ENCODE assay signal across 20 mouse cellular contexts in genomic region chr4:99192640-99193039, GRCm38 (mm10). TPM values are rescaled to one million over a fixed set of nuclear protein-coding genes. Genes with fewer than 3 reads are reported as not detected.
DNase-seq lines count a peak whose midpoint lies in the region; ATAC-seq and TF ChIP-seq lines count a peak whose summit lies in the region.
"Had no signal": no experiment of that assay in that cellular context is flagged by ENCODE, and none has a peak within 500 bp of the region (broad histone marks: within the 10 kb centered on the region; RNA-seq: fewer than 3 reads in every experiment).

No protein-coding gene starts in this region.

- no peak for ATAC-seq in hindbrain, embryonic 14.5 days (ENCODE audit: low FRiP score)
- no peak for ATAC-seq in hindbrain, embryonic 11.5 days (ENCODE audit: low FRiP score)
- no peak for ATAC-seq in lung, embryonic 15.5 days (ENCODE audit: borderline replicate concordance, extremely low read depth, low FRiP score, low TSS enrichment)
- ATAC-seq: CD4-positive, CD25-positive, alpha-beta regulatory T cell, adult 4 months; hindbrain, embryonic 16.5 days had no signal

- H3K27ac ChIP-seq in hindbrain, embryonic 14.5 days = no peak overlapping the region
- H3K27ac ChIP-seq in hindbrain, embryonic 11.5 days (ENCODE audit: low read depth, low read length) = no peak overlapping the region
- no peak overlapping the region for H3K27ac ChIP-seq in lung, embryonic 15.5 days
- H3K27ac ChIP-seq in MEL (ENCODE audit: control insufficient read depth, low read depth, low read length) = peak overlapping the region; percentile 59; the same call in 1 of the 2 replicates
- H3K27ac ChIP-seq: embryonic facial prominence, embryonic 13.5 days; forebrain, embryonic 12.5 days; heart, embryonic 13.5 days had no signal

- H3K27me3 ChIP-seq in hindbrain, embryonic 14.5 days (ENCODE audit: control insufficient read depth, insufficient read depth, low read length) = no peaks in the 10 kb centered on the region
- H3K27me3 ChIP-seq in hindbrain, embryonic 11.5 days (ENCODE audit: control insufficient read depth, insufficient read depth, low read length) = no peaks in the 10 kb centered on the region
- H3K27me3 ChIP-seq in lung, embryonic 15.5 days = no peaks in the 10 kb centered on the region
- no peaks in the 10 kb centered on the region for H3K27me3 ChIP-seq in MEL (ENCODE audit: control insufficient read depth in 1 of 2, insufficient read depth in 2 of 2, low read length in 2 of 2)
- H3K27me3 ChIP-seq: embryonic facial prominence, embryonic 13.5 days; forebrain, embryonic 12.5 days; heart, embryonic 13.5 days had no signal

- TF ChIP-seq CTCF in lung, adult 2 months (IDR thresholded peaks at IDR 0.05; ENCODE audit: insufficient read depth, low read length) = no peak
- no peak for TF ChIP-seq CTCF in MEL (IDR thresholded peaks at IDR 0.05 in 2 of 3, conservative IDR thresholded peaks at IDR 0.05 in 1 of 3; ENCODE audit: control insufficient read depth in 1 of 3, insufficient read depth in 1 of 3, low read depth in 2 of 3, low read length in 3 of 3, poor library complexity in 1 of 3, severe bottlenecking in 1 of 3)

- 0 out of 2 replicates have a peak, but pooled peaks cover 12% of the 10 kb centered on the region for H3K4me1 ChIP-seq in hindbrain, embryonic 14.5 days (replicated peaks; ENCODE audit: control insufficient read depth, insufficient read depth, low read length)
- H3K4me1 ChIP-seq in hindbrain, embryonic 11.5 days (replicated peaks; ENCODE audit: control insufficient read depth, insufficient read depth, low read length) = no peaks in the 10 kb centered on the region
- H3K4me1 ChIP-seq in lung, embryonic 15.5 days = peaks cover 14% of the 10 kb centered on the region
- no peaks in the 10 kb centered on the region; the same call in 1 of the 2 replicates for H3K4me1 ChIP-seq in lung, adult 2 months (ENCODE audit: control insufficient read depth, insufficient read depth, low read length)
- H3K4me1 ChIP-seq in MEL (ENCODE audit: control insufficient read depth in 1 of 2, insufficient read depth in 2 of 2, low read length in 2 of 2) = peaks cover 3 to 10% of the 10 kb centered on the region in 2 experiments
- H3K4me1 ChIP-seq: embryonic facial prominence, embryonic 13.5 days had no signal

- no peak overlapping the region for H3K4me3 ChIP-seq in hindbrain, embryonic 14.5 days (replicated peaks; ENCODE audit: low read length)
- H3K4me3 ChIP-seq in hindbrain, embryonic 11.5 days (ENCODE audit: low read depth, low read length) = no peak overlapping the region
- no peak overlapping the region for H3K4me3 ChIP-seq in lung, embryonic 15.5 days
- no peak overlapping the region for H3K4me3 ChIP-seq in lung, adult 2 months (replicated peaks; ENCODE audit: extremely low read depth, low read depth, low read length)
- H3K4me3 ChIP-seq in MEL (ENCODE audit: control insufficient read depth in 1 of 2, insufficient read depth in 1 of 2, low read depth in 2 of 2, low read length in 2 of 2) = peak overlapping the region in 1 of 2 experiments; percentile 86; a peak in 2 of 4 replicates

- no peaks in the 10 kb centered on the region for H3K36me3 ChIP-seq in hindbrain, embryonic 14.5 days (replicated peaks; ENCODE audit: control insufficient read depth, insufficient read depth)
- H3K36me3 ChIP-seq in hindbrain, embryonic 11.5 days (ENCODE audit: control insufficient read depth, insufficient read depth, low read length) = no peaks in the 10 kb centered on the region
- H3K36me3 ChIP-seq in lung, embryonic 15.5 days = no peaks in the 10 kb centered on the region
- H3K36me3 ChIP-seq in MEL (ENCODE audit: control insufficient read depth in 1 of 2, insufficient read depth in 2 of 2, low read length in 2 of 2) = peaks cover 0 to 22% of the 10 kb centered on the region in 2 experiments; a peak in 2 of 4 replicates
- H3K36me3 ChIP-seq: forebrain, embryonic 12.5 days; G1E; heart, embryonic 13.5 days had no signal

- H3K9me3 ChIP-seq in hindbrain, embryonic 14.5 days (ENCODE audit: control insufficient read depth, low read length) = no peaks in the 10 kb centered on the region
- H3K9me3 ChIP-seq in hindbrain, embryonic 11.5 days (ENCODE audit: control insufficient read depth, low read length) = no peaks in the 10 kb centered on the region
- H3K9me3 ChIP-seq in lung, embryonic 15.5 days = no peaks in the 10 kb centered on the region
- no peaks in the 10 kb centered on the region for H3K9me3 ChIP-seq in MEL (replicated peaks; ENCODE audit: insufficient read depth, low read length)
- H3K9me3 ChIP-seq: embryonic facial prominence, embryonic 13.5 days; forebrain, embryonic 12.5 days; heart, embryonic 13.5 days had no signal

- H3K79me2 ChIP-seq in MEL (ENCODE audit: control insufficient read depth, insufficient read depth, low read length, poor library complexity) = no peaks in the 10 kb centered on the region; the same call in 1 of the 2 replicates

- H3K4me2 ChIP-seq in hindbrain, embryonic 14.5 days (replicated peaks) = no peak overlapping the region; the same call in 1 of the 2 replicates
- no peak overlapping the region for H3K4me2 ChIP-seq in hindbrain, embryonic 11.5 days (replicated peaks; ENCODE audit: low read depth, low read length)
- no peak overlapping the region for H3K4me2 ChIP-seq in lung, embryonic 15.5 days

- H3K9ac ChIP-seq in hindbrain, embryonic 14.5 days = 0 out of 2 replicates have a peak overlapping the region, but pooled peaks have one; percentile 88
- H3K9ac ChIP-seq in hindbrain, embryonic 11.5 days (ENCODE audit: low read depth, low read length) = no peak overlapping the region
- 0 out of 2 replicates have a peak overlapping the region, but pooled peaks have one; percentile 72 for H3K9ac ChIP-seq in lung, embryonic 15.5 days
- no peak overlapping the region for H3K9ac ChIP-seq in MEL (ENCODE audit: control insufficient read depth, low read depth, low read length, poor library complexity, severe bottlenecking)
- H3K9ac ChIP-seq: embryonic facial prominence, embryonic 13.5 days; forebrain, embryonic 12.5 days had no signal

- no peak for TF ChIP-seq POLR2A in lung, adult 2 months (IDR thresholded peaks at IDR 0.05; ENCODE audit: borderline replicate concordance, extremely low read depth, low read depth, low read length)
- no peak for TF ChIP-seq POLR2A in MEL (IDR thresholded peaks at IDR 0.05; ENCODE audit: control insufficient read depth in 1 of 2, insufficient read depth in 1 of 2, low read depth in 1 of 2, low read length in 2 of 2, poor library complexity in 1 of 2)

- TF ChIP-seq RAD21 in MEL (IDR thresholded peaks at IDR 0.05; ENCODE audit: low read depth, low read length) = no peak

- TF ChIP-seq EP300 in MEL (IDR thresholded peaks at IDR 0.05; ENCODE audit: low read depth in 1 of 2, low read length in 2 of 2) = peak in 1 of 2 experiments; percentile 61; a peak in 2 of 4 replicates

- WGBS in hindbrain, embryonic 14.5 days = 90% methylated on average over 1 of the region's 1 CpGs
- WGBS in hindbrain, embryonic 11.5 days = 87% methylated on average over 1 of the region's 1 CpGs
- 63% methylated on average over 1 of the region's 1 CpGs for WGBS in lung, embryonic 15.5 days
- 54% methylated on average over 1 of the region's 1 CpGs for WGBS in lung, adult 2 months

- DNase-seq in hindbrain, embryonic 14.5 days (ENCODE audit: low spot score) = no peak
- DNase-seq in hindbrain, embryonic 11.5 days (ENCODE audit: low spot score) = no peak
- no peak for DNase-seq in lung, adult 2 months
- DNase-seq in 416B (ENCODE audit: low read depth) = peak; percentile 22
- DNase-seq in MEL (ENCODE audit: low read depth, low spot score) = peak; percentile 52
- no peak for DNase-seq in heart, adult 11 months
- DNase-seq in testis, postnatal 14 days (ENCODE audit: low spot score) = no peak
- DNase-seq: adrenal gland, postnatal 10 days; B cell, adult 2 months; cerebellum, adult 2 months; cerebellum, postnatal 25 days; gastrocnemius, postnatal 25 days; heart, postnatal 36 days had no signal

TF ChIP-seq in MEL, 35 proteins besides CTCF, POLR2A, EP300 and RAD21:
- no peak for TF ChIP-seq SMC3 (IDR thresholded peaks at IDR 0.05; ENCODE audit: low read depth, low read length)
- peak; percentile 46; the same call in 1 of the 2 replicates for TF ChIP-seq ETS1 (IDR thresholded peaks at IDR 0.05; ENCODE audit: low read depth, low read length)
- TF ChIP-seq NELFE (IDR thresholded peaks at IDR 0.05; ENCODE audit: low read depth, low read length) = no peak
- TF ChIP-seq ZNF384 (IDR thresholded peaks at IDR 0.05; ENCODE audit: low read depth, low read length) = peak; percentile 51; the same call in 1 of the 2 replicates
- no peak for TF ChIP-seq USF1 (IDR thresholded peaks at IDR 0.05; ENCODE audit: low read depth, low read length)
- TF ChIP-seq GABPA (IDR thresholded peaks at IDR 0.05; ENCODE audit: low read depth, low read length) = no peak
- peak; percentile 63; the same call in 1 of the 2 replicates for TF ChIP-seq MEF2A (IDR thresholded peaks at IDR 0.05; ENCODE audit: extremely low read depth, insufficient replicate concordance, low read depth, low read length, poor library complexity, severe bottlenecking)

RNA-seq across cellular contexts. Expression of gene Atg4c, which starts 1.1 kb away (rescaled TPM):
- polyA plus RNA-seq in hindbrain, embryonic 14.5 days (2014; fragmentation: Nextera tagmentation; extraction: Ambion mirVana) = 19.2 and 20.4 TPM in 2 replicates
- polyA plus RNA-seq in hindbrain, embryonic 11.5 days (2014; fragmentation: Nextera tagmentation; extraction: Ambion mirVana) = 13.7 and 16.8 TPM in 2 replicates
- polyA plus RNA-seq in lung, embryonic 15.5 days (2015; fragmentation: Nextera tagmentation; extraction: Ambion mirVana) = 12.2 and 12.7 TPM in 2 replicates
- polyA plus RNA-seq in lung, adult 2 months (2012; rRNA removed) = 3.7 and 4.6 TPM in 2 replicates
- 1.2 and 1.9 TPM in 2 replicates for total RNA-seq in MEL (2012; rRNA removed)
- 1 to 10 TPM in 1 of 2 experiments, not detected in 1; 2.3 TPM for polyA plus RNA-seq in MEL (2012; ENCODE audit: insufficient read depth in 1 of 2, insufficient read length in 2 of 2, low read depth in 1 of 2, low replicate concordance in 2 of 2, missing spikeins in 1 of 2)
- total RNA-seq: G1E had no signal
- polyA plus RNA-seq: G1E had no signal

Comparison
In these comparisons a context has a peak if more than half of its experiments do, and no peak if none do; other contexts are left out.
1. H3K9ac ChIP-seq: peak in hindbrain, embryonic 14.5 days (single experiment) and lung, embryonic 15.5 days (single experiment); none in hindbrain, embryonic 11.5 days (single experiment) and MEL (single experiment).
2. DNase-seq: peak in 416B (single experiment) and MEL (single experiment); none in hindbrain, embryonic 14.5 days (single experiment), hindbrain, embryonic 11.5 days (single experiment), lung, adult 2 months (single experiment), heart, adult 11 months (single experiment) and testis, postnatal 14 days (single experiment).